Mouse (Mus musculus) lung, adult 2 months (tissue): ENCODE results near the gene Trim33.

Source experiments
- CTCF ChIP-seq: fragments of 200-500 bp; IDR thresholded peaks from 2 replicates; pipeline ENCODE4 v1.5.1; 2011; ENCODE audit warnings: mild to moderate bottlenecking, low read length, control low read depth; ENCODE audit not compliant: insufficient read depth
- POLR2A ChIP-seq: fragments of 200-500 bp; IDR thresholded peaks from 2 replicates; pipeline ENCODE4 v1.6.1; 2011; ENCODE audit warnings: low read depth, mild to moderate bottlenecking, control low read depth, low read length, borderline replicate concordance; ENCODE audit errors: extremely low read depth

DNA sequence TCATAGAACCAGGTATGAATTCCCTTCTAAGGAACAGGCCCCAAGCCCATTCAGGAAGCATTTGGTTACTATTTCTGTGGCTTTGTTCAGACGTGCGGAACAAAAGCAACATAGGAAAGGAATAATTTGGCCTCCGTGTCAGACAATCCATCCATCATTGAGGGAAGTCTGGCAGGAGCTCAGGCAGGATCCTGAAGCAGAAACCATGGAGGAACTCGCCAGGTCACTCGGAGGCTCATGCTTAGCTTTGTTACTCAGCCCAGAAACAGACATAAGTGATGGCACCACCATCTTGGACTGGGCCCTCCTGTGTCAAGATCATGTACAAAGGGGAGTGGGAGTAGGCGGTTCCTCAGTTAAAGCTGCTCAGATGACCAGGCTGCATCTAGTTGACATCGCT lies 82.1 kb downstream of the Trim33 start:
- TF ChIP-seq POLR2A: no peak
- no peak for TF ChIP-seq CTCF
